Mouse (Mus musculus): ENCODE data around the gene Adam8. TPM values are rescaled to one million over a fixed set of nuclear protein-coding genes. Genes with fewer than 3 reads are reported as not detected.

Adam8 gene
- total RNA-seq (2021), result 1 to 10 TPM; 1.5 to 1.9 TPM
- long read RNA-seq, experiment 1, result 0 reads
- long read RNA-seq, experiment 2, result 0 reads

DNA sequence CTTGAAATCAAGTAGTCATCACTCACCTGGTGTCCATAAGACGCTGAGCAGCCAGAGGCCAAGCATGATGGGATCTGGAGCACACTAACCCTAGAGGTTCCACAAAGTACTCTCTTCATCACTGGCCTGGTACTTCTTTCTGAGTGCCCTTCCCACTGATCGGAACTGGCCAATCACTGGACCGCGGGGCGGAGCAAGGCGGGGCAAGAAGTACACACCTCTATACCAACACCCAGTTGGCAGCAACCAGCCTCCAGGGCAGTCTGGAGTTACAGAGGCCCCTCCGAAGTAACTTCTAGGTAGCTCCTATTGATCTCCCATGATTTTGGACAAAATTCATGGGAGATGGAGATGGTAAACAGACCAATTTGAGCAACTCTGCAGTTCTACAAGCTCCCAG is at the start of gene Adam8:
Gene Adam8 (minus strand): TSS at position 157 of the 400 bp plus-strand sequence.
- DNase-seq (ENCODE audit: low spot score in 2 of 2), result no peak

DNA sequence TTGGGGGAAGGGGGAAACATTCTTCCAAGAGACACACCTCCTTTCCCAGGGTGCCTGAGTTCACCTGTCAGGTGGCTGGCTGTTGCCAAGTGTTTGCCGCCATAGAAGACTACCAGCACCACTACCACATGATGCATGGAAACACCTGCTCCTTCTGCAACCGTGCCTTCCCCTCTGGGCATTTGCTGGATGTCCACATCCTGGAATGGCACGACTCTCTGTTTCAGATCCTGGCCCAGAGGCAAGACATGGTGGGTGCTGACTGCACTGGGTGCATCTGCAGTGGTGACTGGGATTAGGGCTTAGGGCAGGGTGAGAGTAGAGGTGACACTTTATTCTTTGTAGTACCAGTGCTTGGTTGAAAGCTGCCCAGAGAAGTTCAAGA is 44.8 kb upstream of the Adam8 start:
- no peak for DNase-seq (ENCODE audit: low spot score in 2 of 2)

DNA sequence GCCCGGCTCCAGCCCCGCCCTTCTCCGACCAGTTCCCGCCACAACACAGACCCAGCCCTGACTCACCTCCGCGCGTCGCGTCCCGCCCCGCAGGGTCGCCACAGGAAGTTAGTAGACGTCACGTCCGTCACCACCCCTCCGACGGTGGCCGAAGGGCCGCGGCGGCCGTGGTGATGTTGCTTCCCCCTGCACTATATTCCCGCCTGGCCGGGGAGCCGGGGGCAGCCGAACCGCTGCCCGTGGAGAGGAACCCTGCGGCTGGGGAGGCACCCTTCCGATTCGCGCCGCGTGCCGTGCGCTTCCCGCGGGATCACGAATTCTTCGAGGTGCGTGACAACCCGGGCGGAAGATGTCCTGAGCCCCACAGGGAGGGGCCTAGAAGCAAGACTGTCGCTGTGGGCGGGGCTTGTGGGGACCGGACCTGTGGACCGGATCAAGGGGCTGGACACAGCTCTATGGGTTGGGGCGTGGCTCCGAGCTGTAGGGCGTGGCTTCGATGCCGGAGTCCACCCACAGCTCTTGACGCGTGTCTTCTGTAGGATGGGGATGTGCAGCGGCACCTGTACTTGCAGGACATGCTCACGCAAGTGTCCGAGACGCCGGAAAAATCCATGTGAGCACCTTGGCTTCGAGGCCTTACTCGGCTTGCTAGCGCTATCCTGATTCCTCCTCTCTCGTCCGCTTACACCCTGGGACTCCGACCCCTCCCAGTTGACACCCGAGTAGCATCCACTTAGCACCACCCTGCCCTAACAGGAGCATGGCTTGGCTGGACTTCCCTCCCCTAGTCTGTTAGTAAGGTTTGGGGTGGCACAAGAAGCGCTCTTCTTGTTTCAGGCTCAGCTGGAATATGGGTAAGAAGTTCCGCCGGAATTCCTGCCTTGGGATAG is 44.2 kb upstream of the Adam8 start, which contains the start of the genes Zfp511 and Tubgcp2:
Gene Zfp511 (plus strand): TSS at position 111 of the 890 bp plus-strand sequence.
Gene Tubgcp2 (minus strand): TSS at position 389 of the 890 bp plus-strand sequence.
- peak; percentile 91 to 93 for DNase-seq (ENCODE audit: low spot score in 2 of 2)

DNA sequence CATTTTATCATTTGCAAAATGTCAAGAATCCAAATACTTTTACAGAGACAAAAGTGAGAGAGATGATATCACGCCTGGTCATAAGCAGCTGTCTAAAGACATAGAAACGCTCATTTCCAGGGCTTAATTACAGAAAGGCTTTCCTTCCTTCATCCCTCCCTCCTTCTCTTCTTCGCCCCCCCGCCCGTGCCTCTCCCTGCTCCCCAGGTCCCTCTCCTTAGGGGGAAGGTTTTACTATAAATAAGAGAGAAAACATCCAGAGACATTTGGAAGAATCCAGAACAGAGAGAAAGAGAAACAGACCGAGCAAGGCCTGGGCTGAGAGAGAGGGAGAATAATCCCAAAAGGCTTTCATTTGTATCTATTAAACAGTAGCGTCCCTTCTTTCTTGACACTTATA is 43.1 kb upstream of the Adam8 start:
- DNase-seq (ENCODE audit: low spot score in 2 of 2), result no peak

DNA sequence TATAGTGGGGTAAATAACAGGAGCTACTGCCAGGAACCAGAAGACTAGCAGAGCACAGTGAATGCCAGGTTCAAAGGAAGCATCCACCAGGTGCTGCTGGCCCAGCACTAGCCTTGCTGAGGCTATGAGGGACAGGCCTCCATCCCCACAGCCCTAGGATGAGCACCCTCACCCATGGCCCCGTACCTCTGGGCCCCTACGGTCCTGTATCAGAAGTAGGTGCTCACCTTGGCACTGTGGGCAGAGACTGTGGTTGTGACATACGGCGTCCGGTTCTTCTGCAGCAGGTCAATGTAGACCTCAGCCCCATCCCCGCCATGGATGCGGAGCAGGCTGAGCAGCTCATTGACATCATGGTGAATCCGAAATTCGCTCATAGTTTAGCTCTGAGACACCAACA is 41.0 kb upstream of the Adam8 start:
- DNase-seq (ENCODE audit: low spot score in 2 of 2), result no peak

DNA sequence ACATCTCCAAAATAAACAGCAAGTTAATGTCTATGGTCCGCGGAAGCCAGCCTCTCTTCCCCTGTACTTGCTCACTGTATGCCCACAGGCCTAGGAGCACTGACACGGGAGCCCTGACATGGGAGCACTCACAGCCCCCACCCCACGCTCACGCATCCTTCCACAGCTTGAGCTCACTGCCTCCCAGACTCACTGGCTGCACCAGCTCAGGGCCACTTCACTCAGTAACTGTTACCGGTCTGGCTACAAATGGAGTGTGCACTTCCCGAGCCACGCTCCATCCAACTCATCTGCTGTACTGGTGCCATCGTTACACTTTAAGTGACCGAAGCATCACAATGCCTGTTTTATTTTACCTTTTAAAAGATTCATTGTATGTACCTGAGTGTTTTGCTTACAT is 40.0 kb upstream of the Adam8 start:
- DNase-seq (ENCODE audit: low spot score in 2 of 2), result no peak

DNA sequence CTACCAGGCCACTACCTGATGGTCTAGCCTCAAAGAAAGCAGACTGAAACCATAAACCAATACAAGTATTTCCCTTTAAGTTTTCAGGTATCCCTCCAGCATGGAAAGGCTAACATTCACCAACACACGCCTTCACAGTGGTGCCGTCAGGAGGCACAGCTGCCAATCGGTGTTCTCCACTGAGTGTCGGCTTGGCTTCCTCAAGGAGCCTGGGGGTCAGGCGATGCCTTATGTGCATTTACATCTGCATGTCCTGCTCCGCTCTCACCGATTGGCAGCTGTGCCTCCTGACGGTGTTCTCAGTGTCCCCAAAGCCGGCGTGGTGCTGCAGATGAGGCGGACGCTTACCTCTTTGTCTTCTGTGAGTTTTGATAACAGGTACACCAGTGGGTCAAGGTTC is 39.4 kb upstream of the Adam8 start:
- no peak for DNase-seq (ENCODE audit: low spot score in 2 of 2)

DNA sequence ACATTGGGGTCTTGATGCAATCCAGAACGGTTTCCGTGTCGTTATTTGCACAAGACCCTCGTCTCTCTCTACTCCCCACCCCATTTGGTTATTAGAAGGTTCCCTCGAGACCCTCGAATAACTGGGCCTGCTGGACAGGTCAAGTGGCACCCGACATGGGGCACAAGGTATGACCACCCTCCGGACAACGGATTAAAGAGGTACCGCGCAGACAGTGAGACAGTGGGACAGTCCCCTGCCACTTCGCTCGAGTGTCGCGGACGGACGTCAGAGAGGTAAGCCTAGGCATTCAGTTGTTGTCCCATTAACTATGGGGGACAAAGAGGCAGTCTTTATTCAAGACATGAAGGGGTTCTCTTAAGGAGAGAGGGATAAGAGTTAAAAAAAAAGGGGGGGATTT is 19.0 kb upstream of the Adam8 start:
- DNase-seq (ENCODE audit: low spot score in 2 of 2), result no peak

DNA sequence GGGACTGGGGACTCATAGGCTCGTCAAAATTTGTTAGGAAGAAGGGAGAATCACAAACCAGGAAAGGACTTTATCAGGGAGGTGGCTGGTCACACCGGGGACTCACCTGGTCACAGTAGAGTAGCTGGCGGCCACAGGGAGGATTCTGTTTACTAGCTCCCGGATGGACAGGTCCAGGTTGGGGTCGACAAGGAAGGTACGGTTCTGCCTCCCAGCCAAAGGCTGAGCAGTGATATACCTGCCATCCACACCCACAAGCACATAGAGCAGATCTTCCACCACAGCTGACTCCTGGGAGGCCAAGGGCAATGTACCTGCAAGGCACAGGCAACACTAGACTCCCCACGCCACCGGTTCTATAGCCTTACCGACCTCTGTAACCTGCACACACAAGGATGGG is 15.4 kb upstream of the Adam8 start:
- DNase-seq (ENCODE audit: low spot score in 2 of 2), result no peak

DNA sequence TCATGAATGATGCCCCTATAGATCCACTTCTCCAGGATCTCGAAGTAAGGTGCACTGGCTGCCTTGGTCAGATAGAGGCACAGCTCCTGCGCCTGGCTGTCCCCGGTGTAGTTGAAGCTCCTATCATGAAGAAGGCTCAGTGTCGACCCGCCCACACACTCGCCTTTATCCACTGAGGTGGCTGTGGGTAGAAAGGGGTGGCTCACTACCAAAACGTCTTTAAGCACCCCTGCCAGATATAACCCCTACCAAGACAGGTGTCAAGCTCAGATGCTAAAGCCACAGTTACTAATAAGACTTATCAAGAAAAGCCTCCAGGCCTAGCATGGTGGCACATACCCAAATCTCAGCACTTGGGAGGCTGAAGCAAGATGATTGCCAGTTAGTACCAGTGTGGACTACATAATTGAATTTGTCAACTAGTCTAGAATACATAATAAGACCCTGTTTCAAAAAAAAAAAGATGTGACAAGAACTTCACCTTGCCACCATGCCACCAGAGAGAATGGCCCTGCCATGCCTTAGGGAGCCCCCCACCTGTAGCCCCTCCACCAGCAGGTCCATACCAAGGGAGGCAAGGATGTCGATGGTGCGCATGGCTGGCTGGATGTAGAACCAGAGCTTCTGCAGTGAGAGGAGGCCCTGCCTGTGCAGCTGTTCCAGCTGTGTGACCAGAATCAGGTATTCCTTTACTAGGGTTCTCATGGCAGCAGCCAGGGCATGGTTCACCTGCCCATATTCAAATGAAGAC is 14.7 kb upstream of the Adam8 start:
- no peak for DNase-seq (ENCODE audit: low spot score in 2 of 2)

DNA sequence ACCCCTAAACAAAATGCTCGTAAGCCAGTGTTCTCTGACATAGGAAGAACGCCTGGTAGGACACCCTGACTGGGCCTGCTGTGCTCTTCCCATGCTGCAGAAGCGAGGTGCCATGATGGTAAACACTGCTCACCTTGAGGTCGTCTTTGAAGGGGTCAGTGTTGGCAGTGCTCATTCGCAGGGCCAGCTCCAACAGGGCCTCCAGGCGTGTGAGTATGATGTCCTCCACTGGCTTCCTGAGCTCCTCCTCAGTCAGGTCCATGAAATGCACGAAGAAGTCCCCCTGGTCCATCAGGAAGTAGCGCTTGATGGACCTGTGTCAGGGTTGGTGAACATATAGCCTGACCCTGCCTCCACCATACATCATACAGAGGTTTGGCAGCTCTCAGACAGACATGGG is 12.3 kb upstream of the Adam8 start:
- no peak for DNase-seq (ENCODE audit: low spot score in 2 of 2)

DNA sequence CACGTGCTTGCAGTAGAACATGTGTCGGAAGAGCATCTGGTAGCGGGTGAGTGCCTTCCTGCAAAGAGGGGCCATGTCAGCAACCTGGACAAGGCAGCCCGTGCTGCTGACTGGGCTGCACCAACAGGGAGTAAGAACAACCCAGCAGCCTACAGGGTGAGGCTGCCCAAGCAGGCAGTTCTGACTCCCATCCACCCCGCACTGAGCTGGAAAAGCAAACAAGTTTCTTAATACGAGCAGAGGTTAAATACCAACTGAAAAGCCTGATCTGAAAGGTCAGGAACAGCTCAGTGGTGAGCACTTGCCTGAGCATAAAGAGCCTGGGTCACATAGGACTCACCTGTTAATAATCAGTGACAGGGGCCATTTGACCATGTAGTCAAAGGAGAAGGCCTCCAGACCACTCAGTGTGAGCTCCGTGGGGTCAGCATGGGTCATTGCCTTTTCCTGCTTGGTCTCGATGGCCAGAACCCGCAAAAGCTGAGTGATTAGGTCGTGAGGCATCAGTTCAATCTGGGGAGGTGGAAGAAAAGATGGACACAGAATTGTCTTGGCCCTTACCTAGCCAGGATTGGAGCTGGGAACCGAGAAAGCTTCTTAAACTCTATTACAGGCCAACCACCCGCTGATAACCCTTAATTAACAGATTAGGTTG is 8.9 kb upstream of the Adam8 start:
- no peak for DNase-seq (ENCODE audit: low spot score in 2 of 2)

DNA sequence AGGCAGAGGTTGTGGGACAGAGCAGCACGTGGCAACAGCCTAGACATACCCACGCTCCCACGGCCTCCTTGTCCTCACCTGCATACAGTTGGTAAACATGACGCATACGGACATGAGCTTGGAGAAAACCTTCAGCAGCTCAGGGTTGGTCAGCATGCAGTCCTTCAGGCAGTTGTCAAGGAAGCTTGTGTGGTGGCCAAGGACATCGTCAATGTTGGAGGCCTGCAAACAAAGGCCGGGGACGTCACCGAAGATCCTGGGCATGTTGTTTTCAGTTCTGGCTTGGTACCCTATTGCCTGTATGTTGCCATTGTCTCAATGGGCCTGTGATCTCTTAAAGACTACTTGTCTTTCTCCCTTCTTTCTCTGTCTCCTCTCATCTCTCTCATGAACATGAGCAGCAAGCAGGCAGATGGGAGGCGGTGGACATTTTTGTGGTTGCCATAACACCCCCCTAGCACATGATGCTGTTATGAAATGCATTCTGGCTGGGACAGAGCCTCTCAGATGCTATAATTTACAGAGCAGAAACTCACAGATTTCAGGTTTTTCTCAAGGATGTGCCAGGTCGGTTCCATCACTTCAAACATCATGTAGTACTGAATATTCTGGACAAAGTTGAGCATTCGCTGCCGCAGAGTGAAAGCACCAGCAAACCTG is 6.5 kb upstream of the Adam8 start:
- no peak for DNase-seq (ENCODE audit: low spot score in 2 of 2)

DNA sequence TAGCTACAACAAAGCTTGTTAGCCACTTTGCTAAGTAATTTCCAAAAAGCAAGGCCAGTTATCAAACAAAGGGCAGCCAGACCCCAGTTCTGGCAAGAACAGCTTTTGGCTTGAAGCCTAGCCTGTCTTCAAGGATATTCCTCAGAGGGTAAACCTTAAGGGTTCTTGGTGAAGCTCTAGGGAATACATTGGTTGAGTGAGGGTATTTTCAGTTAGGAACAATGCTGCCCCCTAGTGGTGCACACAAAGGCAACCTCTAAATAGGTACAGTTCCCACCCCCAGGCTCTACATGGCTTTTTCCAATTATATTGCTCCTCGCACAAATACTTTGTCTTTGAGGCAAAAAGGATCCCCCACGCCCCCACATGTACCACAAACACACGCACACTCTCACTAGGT is 2.3 kb upstream of the Adam8 start:
- DNase-seq (ENCODE audit: low spot score in 2 of 2), result peak; percentile 71 to 76

DNA sequence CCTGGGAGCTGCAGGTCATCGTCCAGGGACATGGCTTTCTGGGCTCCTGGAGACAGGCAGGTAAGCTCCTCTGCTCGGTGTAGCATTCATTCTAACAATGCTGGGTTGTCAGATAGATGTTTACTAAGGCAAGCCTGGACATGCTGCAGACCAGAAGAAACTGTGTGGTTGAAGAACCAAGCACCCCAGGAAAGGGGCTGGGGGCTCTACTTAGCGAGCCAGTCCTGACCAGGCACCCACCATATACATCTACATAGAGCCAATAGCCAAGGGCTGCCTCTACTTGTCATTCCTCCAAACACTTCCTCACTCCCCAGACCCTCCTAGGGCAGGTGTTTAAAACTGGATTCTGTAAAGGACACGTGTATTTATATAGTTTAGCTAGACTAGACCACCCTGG is 1.8 kb upstream of the Adam8 start:
- DNase-seq (ENCODE audit: low spot score in 2 of 2), result no peak

DNA sequence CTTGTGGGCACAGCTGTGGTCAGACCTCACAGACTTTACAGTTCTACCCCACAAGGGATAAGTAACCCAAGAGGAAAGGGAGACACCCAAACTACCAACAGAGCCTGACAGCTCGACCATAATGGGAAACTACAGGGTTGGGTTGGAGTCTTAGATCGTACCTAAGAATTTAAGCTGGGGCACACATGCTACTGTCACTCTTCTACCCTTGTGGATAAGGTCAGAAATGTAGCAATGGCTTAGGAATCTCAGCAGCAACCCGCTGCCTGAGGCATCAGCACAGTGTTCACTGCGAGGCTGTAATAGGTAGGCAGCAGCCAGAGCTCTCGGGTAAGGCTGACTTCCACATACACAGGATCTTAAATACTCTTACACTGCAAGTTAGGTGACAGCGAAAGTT is 1.2 kb upstream of the Adam8 start:
- DNase-seq (ENCODE audit: low spot score in 2 of 2), result no peak

DNA sequence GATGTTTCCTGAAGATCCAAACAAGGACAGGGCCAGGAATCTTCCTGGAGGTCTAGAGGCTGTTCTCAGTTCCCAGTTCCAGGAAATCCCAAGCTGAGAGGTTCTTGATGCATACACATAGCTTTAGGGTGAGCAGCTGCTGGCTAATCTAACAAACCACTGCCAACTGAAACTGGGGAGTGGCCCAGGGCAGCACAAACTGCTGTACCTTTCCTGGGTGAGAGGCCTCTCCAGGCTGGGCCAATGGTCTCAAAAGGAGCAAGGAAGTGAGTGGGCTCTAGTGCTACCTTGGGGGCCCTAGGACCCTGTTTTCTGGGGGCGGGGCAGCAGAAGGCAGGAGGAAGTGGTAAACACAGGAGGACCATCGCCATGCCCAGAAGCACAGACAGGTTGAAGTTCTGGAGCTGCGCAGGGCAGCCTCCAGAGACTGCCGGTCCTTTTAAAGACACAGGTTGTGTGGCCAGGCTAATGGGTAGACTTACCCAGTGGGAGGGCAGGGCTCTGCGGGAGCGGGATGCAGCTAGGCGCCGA is 1.4 kb downstream of the Adam8 start:
- no peak for DNase-seq (ENCODE audit: low spot score in 2 of 2)

DNA sequence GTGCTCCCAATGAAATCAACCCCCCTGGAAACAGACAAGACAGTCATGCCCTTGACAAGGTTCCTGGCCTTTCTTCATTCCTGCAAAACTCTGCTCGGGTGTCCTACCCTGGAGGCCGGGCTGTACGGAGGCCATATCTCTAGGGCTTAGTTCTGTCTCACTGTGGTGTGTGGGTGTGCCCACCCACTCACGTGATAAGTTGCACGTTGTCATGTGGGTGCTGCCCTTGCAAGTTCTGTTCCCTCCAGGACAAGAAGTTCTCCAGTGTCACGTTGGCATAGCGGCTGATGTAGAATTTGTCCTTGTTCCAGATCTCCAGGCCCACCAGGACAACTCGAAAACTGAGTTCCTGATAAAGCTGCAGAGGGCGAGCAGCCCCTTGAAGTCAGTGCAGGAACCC is 4.1 kb downstream of the Adam8 start:
- no peak for DNase-seq (ENCODE audit: low spot score in 2 of 2)

DNA sequence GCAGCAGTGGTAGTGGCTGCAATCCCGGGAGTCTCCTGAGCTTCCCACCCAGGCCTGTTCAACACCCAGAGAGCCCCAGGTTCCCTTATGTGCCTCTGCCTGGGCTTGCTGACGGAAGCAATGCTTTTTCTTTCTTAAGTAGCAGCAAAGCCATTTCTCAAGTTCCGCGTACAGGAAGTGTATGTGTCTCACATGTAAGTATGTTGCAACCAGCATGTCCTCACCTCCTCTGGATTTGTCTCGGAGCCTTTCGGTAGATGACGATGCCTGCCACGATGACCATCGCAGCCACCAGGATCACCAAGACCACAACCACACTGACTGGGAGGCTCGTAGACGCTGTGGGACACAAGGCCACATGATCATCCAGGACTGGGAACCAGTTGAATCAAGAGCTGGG is 7.9 kb downstream of the Adam8 start:
- DNase-seq (ENCODE audit: low spot score in 2 of 2), result no peak

DNA sequence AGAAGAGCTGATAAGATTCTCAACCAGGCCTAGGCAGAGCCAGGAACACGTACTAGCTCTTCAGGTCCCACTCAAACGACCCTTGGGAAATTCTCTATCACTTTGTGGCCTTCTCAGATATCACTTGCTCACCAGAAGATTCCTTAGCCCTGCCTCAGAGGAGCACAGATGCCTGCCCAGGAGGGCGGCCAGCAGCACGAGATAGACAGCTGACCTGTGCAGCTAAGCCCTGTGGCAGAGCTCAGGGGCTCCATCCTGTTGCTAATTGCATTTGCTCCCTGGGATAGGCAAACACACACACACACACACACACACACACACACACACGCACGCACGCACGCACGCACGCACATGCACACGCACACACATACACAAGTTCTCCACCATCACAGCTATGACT is 10.3 kb downstream of the Adam8 start:
- DNase-seq (ENCODE audit: low spot score in 2 of 2), result no peak

DNA sequence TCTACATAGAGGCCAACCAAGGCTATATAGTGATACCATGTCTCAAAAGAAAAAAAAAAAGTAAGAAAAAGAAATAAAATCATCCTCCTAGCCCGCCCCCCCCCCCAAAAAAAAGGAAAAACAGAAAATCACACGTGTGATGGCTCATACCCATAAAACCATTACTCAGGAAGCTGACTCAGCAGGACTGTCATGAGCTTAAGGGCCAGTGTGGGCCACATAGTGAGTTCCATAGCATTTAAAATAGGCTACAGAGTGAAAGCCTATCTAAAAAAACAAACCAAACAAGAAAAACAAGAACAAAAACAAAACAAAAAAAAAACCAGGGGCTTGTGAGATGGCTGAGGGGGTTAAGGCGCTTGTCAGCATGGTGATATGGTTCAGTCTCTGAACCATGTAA is 11.6 kb downstream of the Adam8 start:
- no peak for DNase-seq (ENCODE audit: low spot score in 2 of 2)
